26 mouse cellular contexts compared by ENCODE assay signal in genomic region chr1:84240203-84240602, GRCm38 (mm10).
DNase-seq lines count a peak whose midpoint lies in the region; TF ChIP-seq lines count a peak whose summit lies in the region.
"Had no signal": no experiment of that assay in that cellular context is flagged by ENCODE, and none has a peak within 500 bp of the region (broad histone marks: within the 10 kb centered on the region; RNA-seq: fewer than 3 reads in every experiment).

No protein-coding gene starts in this region.

- intact Hi-C loops in left cerebral cortex, postnatal 25 days (cut with DNase I), result no loop called here

- H3K4me1 ChIP-seq in bone marrow macrophage, adult 2 months (ENCODE audit: control insufficient read depth, insufficient read depth, low read length), result peaks cover 43% of the 10 kb centered on the region
- H3K4me1 ChIP-seq: forebrain, embryonic 13.5 days; hindbrain, embryonic 13.5 days; limb, embryonic 13.5 days had no signal

- no peaks in the 10 kb centered on the region for H3K27me3 ChIP-seq in splenic B cell, adult 2 months (ENCODE audit: control insufficient read depth, insufficient read depth, low read length, poor library complexity, severe bottlenecking)
- H3K27me3 ChIP-seq: forebrain, embryonic 13.5 days; hindbrain, embryonic 13.5 days; limb, embryonic 13.5 days; neural tube, embryonic 13.5 days had no signal

- WGBS in macrophage (ENCODE audit: missing documents), result 37% methylated on average over 2 of the region's 2 CpGs

- no peak overlapping the region for H3K4me3 ChIP-seq in bone marrow macrophage, adult 2 months (ENCODE audit: insufficient read depth, low read length)
- H3K4me3 ChIP-seq in macrophage (ENCODE audit: inconsistent target), result no peak overlapping the region
- H3K4me3 ChIP-seq: forebrain, embryonic 13.5 days; hindbrain, embryonic 13.5 days; limb, embryonic 13.5 days; myocyte; neural tube, embryonic 13.5 days had no signal

- H3K79me2 ChIP-seq in macrophage (ENCODE audit: inconsistent target), result peaks cover 100% of the 10 kb centered on the region

- no peaks in the 10 kb centered on the region for H3K36me3 ChIP-seq in macrophage (ENCODE audit: inconsistent target)
- H3K36me3 ChIP-seq in splenic B cell, adult 2 months (ENCODE audit: control insufficient read depth, insufficient read depth, low read length, poor library complexity, severe bottlenecking), result no peaks in the 10 kb centered on the region
- H3K36me3 ChIP-seq: G1E; hindbrain, embryonic 13.5 days; limb, embryonic 13.5 days; neural tube, embryonic 13.5 days had no signal

- peak overlapping the region; percentile 63 for H3K27ac ChIP-seq in bone marrow macrophage, adult 2 months (ENCODE audit: insufficient read depth, low read depth, low read length)
- H3K27ac ChIP-seq in macrophage, result peak overlapping the region; percentile 28; the same call in 1 of the 2 replicates
- H3K27ac ChIP-seq: forebrain, embryonic 13.5 days; hindbrain, embryonic 13.5 days; limb, embryonic 13.5 days; neural tube, embryonic 13.5 days had no signal

- no peak for TF ChIP-seq CTCF in bone marrow macrophage, adult 2 months (IDR thresholded peaks at IDR 0.05; ENCODE audit: low read depth, low read length)

- peak; percentile 3 for DNase-seq in CD4-positive, CD25-positive, alpha-beta regulatory T cell, adult 2 months (ENCODE audit: low read depth, low spot score)
- DNase-seq in splenic B cell, adult 2 months (ENCODE audit: low read depth, low spot score), result peak; percentile 26
- no peak for DNase-seq in cerebellum, postnatal 14 days
- DNase-seq in urinary bladder, adult 18-20 months (ENCODE audit: low spot score in 2 of 2), result no peak
- DNase-seq in left cerebral cortex, postnatal 25 days (ENCODE audit: low spot score in 2 of 2), result no peak
- DNase-seq: adrenal gland, postnatal 10 days; cerebellum, adult 11-12 months; cerebellum, adult 9-11 months; gastrocnemius, postnatal 14 days; heart, adult 11 months; heart, postnatal 36 days; kidney, adult 9 months; kidney, postnatal 10 days; layer of hippocampus, adult 9-11 months; lung, postnatal 36 days; right cerebral cortex, postnatal 4 days; thymus, adult 18-20 months; thymus, postnatal 25 days had no signal

- no peak for TF ChIP-seq POLR2A in bone marrow macrophage, adult 2 months (IDR thresholded peaks at IDR 0.05; ENCODE audit: borderline replicate concordance, low read depth, low read length)

Comparison
In these comparisons a context has a peak if more than half of its experiments do, and no peak if none do; other contexts are left out.
1. DNase-seq: peak in CD4-positive, CD25-positive, alpha-beta regulatory T cell, adult 2 months (single experiment) and splenic B cell, adult 2 months (single experiment); none in cerebellum, postnatal 14 days (0 of 2), urinary bladder, adult 18-20 months (0 of 2) and left cerebral cortex, postnatal 25 days (0 of 2).